Mouse (Mus musculus): Measurements from ENCODE around the gene Srl. TPM values are rescaled to one million over a fixed set of nuclear protein-coding genes. Genes with fewer than 3 reads are reported as not detected.
"Not testable (repeated sequence)": the region's sequence is repeated elsewhere in the genome, so short reads cannot be mapped to it uniquely, and the experiment has no call there.

Gene Srl
- polyA plus RNA-seq, 1 experiment from 2014 or later = 8.8 TPM

GRCm38 (mm10) chr16:4537616-4538358 is 3.8 kb downstream of the Srl start:
- Histone ChIP-seq H3K9me3 (ENCODE audit: control insufficient read depth, low read length) (no peaks in the 10 kb centered on the region), H3K4me2 (no peak overlapping the region), H3K9ac (ENCODE audit: low read depth, low read length) (no peak overlapping the region), H3K27me3 (replicated peaks; ENCODE audit: control insufficient read depth, insufficient read depth, low read length) (no peaks in the 10 kb centered on the region), H3K27ac (ENCODE audit: low read depth, low read length) (no peak overlapping the region), H3K4me3 (ENCODE audit: low read depth, low read length) (no peak overlapping the region), H3K36me3 (ENCODE audit: control insufficient read depth, insufficient read depth, low read length) (no peaks in the 10 kb centered on the region; the same call in 1 of the 2 replicates), H3K4me1 (replicated peaks; ENCODE audit: control insufficient read depth, insufficient read depth, low read length) (no peaks in the 10 kb centered on the region; the same call in 1 of the 2 replicates)
- ATAC-seq (replicated peaks; ENCODE audit: low FRiP score) = no peak
- WGBS = 45% methylated on average over 3 of the region's 3 CpGs
- no peak for DNase-seq (ENCODE audit: low spot score)

- not testable (repeated sequence) for H3K4me3 ChIP-seq (ENCODE audit: low read depth, low read length); H3K9me3 ChIP-seq (ENCODE audit: control insufficient read depth, low read length); H3K27ac ChIP-seq (ENCODE audit: low read depth, low read length); H3K36me3 ChIP-seq (ENCODE audit: control insufficient read depth, insufficient read depth, low read length); ATAC-seq (replicated peaks; ENCODE audit: low FRiP score); H3K9ac ChIP-seq (ENCODE audit: low read depth, low read length); H3K4me2 ChIP-seq; H3K4me1 ChIP-seq (replicated peaks; ENCODE audit: control insufficient read depth, insufficient read depth, low read length); H3K27me3 ChIP-seq (replicated peaks; ENCODE audit: control insufficient read depth, insufficient read depth, low read length); DNase-seq (ENCODE audit: low spot score)
- WGBS = 89% methylated on average over 12 of the region's 12 CpGs
These were observed 14.2 kb downstream of the Srl start for GRCm38 (mm10) chr16:4527373-4527772.

- H3K4me1 ChIP-seq (replicated peaks; ENCODE audit: control insufficient read depth, insufficient read depth, low read length) = 0 out of 2 replicates have a peak, but pooled peaks cover 2% of the 10 kb centered on the region
- H3K27me3 ChIP-seq (replicated peaks; ENCODE audit: control insufficient read depth, insufficient read depth, low read length) = no peaks in the 10 kb centered on the region
- 74% methylated on average over 7 of the region's 7 CpGs for WGBS
- no peak for DNase-seq (ENCODE audit: low spot score)
- H3K9ac ChIP-seq (ENCODE audit: low read depth, low read length) = no peak overlapping the region
- ATAC-seq (replicated peaks; ENCODE audit: low FRiP score) = no peak
- H3K4me3 ChIP-seq (ENCODE audit: low read depth, low read length) = no peak overlapping the region
- no peaks in the 10 kb centered on the region for H3K36me3 ChIP-seq (ENCODE audit: control insufficient read depth, insufficient read depth, low read length)
- no peaks in the 10 kb centered on the region; the same call in 1 of the 2 replicates for H3K9me3 ChIP-seq (ENCODE audit: control insufficient read depth, low read length)
- no peak overlapping the region for H3K27ac ChIP-seq (ENCODE audit: low read depth, low read length)
- no peak overlapping the region for H3K4me2 ChIP-seq
These were observed 18.2 kb downstream of the Srl start for GRCm38 (mm10) chr16:4523313-4524004.

GRCm38 (mm10) chr16:4522879-4523278 is 18.7 kb downstream of the Srl start:
- 65% methylated on average over 8 of the region's 8 CpGs for WGBS
- no peak for ATAC-seq (replicated peaks; ENCODE audit: low FRiP score)
- no peak overlapping the region for H3K27ac ChIP-seq (ENCODE audit: low read depth, low read length)

GRCm38 (mm10) chr16:4521735-4522530 is 19.7 kb downstream of the Srl start:
- Histone ChIP-seq H3K36me3 (ENCODE audit: control insufficient read depth, insufficient read depth, low read length) (no peaks in the 10 kb centered on the region), H3K4me3 (ENCODE audit: low read depth, low read length) (no peak overlapping the region), H3K4me2 (no peak overlapping the region), H3K4me1 (replicated peaks; ENCODE audit: control insufficient read depth, insufficient read depth, low read length) (0 out of 2 replicates have a peak, but pooled peaks cover 2% of the 10 kb centered on the region), H3K27ac (ENCODE audit: low read depth, low read length) (no peak overlapping the region), H3K9ac (ENCODE audit: low read depth, low read length) (no peak overlapping the region), H3K27me3 (replicated peaks; ENCODE audit: control insufficient read depth, insufficient read depth, low read length) (no peaks in the 10 kb centered on the region), H3K9me3 (ENCODE audit: control insufficient read depth, low read length) (no peaks in the 10 kb centered on the region)
- 71% methylated on average over 5 of the region's 5 CpGs for WGBS
- DNase-seq (ENCODE audit: low spot score) (no peak), ATAC-seq (replicated peaks; ENCODE audit: low FRiP score) (no peak)

More at GRCm38 (mm10) chr16:4522879-4523278, 18.7 kb downstream of the Srl start:
- no peak for DNase-seq (ENCODE audit: low spot score)
- H3K27me3 ChIP-seq (replicated peaks; ENCODE audit: control insufficient read depth, insufficient read depth, low read length) = no peaks in the 10 kb centered on the region
- no peaks in the 10 kb centered on the region for H3K36me3 ChIP-seq (ENCODE audit: control insufficient read depth, insufficient read depth, low read length)
- H3K9me3 ChIP-seq (ENCODE audit: control insufficient read depth, low read length) = no peaks in the 10 kb centered on the region; the same call in 1 of the 2 replicates
- H3K4me1 ChIP-seq (replicated peaks; ENCODE audit: control insufficient read depth, insufficient read depth, low read length) = 0 out of 2 replicates have a peak, but pooled peaks cover 2% of the 10 kb centered on the region
- no peak overlapping the region for H3K4me3 ChIP-seq (ENCODE audit: low read depth, low read length)
- H3K9ac ChIP-seq (ENCODE audit: low read depth, low read length) = no peak overlapping the region
- H3K4me2 ChIP-seq = no peak overlapping the region

GRCm38 (mm10) chr16:4521074-4521667 is 20.4 kb downstream of the Srl start:
- 0 out of 2 replicates have a peak, but pooled peaks cover 2% of the 10 kb centered on the region for H3K4me1 ChIP-seq (replicated peaks; ENCODE audit: control insufficient read depth, insufficient read depth, low read length)
- ATAC-seq (replicated peaks; ENCODE audit: low FRiP score) = no peak

GRCm38 (mm10) chr16:4520673-4521072 is 20.9 kb downstream of the Srl start:
- WGBS = 76% methylated on average over 8 of the region's 8 CpGs

More at GRCm38 (mm10) chr16:4521074-4521667, 20.4 kb downstream of the Srl start:
- Histone ChIP-seq H3K27ac (ENCODE audit: low read depth, low read length) (no peak overlapping the region), H3K27me3 (replicated peaks; ENCODE audit: control insufficient read depth, insufficient read depth, low read length) (no peaks in the 10 kb centered on the region), H3K4me3 (ENCODE audit: low read depth, low read length) (no peak overlapping the region), H3K9me3 (ENCODE audit: control insufficient read depth, low read length) (no peaks in the 10 kb centered on the region), H3K36me3 (ENCODE audit: control insufficient read depth, insufficient read depth, low read length) (no peaks in the 10 kb centered on the region), H3K9ac (ENCODE audit: low read depth, low read length) (no peak overlapping the region), H3K4me2 (no peak overlapping the region)
- 64% methylated on average over 4 of the region's 4 CpGs for WGBS
- no peak for DNase-seq (ENCODE audit: low spot score)

GRCm38 (mm10) chr16:4519825-4520224 is 21.8 kb downstream of the Srl start:
- ATAC-seq (replicated peaks; ENCODE audit: low FRiP score) = no peak
- Histone ChIP-seq H3K27me3 (replicated peaks; ENCODE audit: control insufficient read depth, insufficient read depth, low read length) (no peaks in the 10 kb centered on the region), H3K4me3 (ENCODE audit: low read depth, low read length) (no peak overlapping the region), H3K9ac (ENCODE audit: low read depth, low read length) (no peak overlapping the region), H3K9me3 (ENCODE audit: control insufficient read depth, low read length) (no peaks in the 10 kb centered on the region), H3K4me2 (no peak overlapping the region), H3K27ac (ENCODE audit: low read depth, low read length) (no peak overlapping the region), H3K4me1 (replicated peaks; ENCODE audit: control insufficient read depth, insufficient read depth, low read length) (0 out of 2 replicates have a peak, but pooled peaks cover 2% of the 10 kb centered on the region), H3K36me3 (ENCODE audit: control insufficient read depth, insufficient read depth, low read length) (no peaks in the 10 kb centered on the region)
- WGBS = 91% methylated on average over 2 of the region's 2 CpGs
- no peak for DNase-seq (ENCODE audit: low spot score)

More at GRCm38 (mm10) chr16:4520673-4521072, 20.9 kb downstream of the Srl start:
- ATAC-seq (replicated peaks; ENCODE audit: low FRiP score) (no peak), DNase-seq (ENCODE audit: low spot score) (no peak)
- Histone ChIP-seq H3K36me3 (ENCODE audit: control insufficient read depth, insufficient read depth, low read length) (no peaks in the 10 kb centered on the region), H3K4me2 (no peak overlapping the region), H3K4me1 (replicated peaks; ENCODE audit: control insufficient read depth, insufficient read depth, low read length) (0 out of 2 replicates have a peak, but pooled peaks cover 2% of the 10 kb centered on the region), H3K27ac (ENCODE audit: low read depth, low read length) (no peak overlapping the region), H3K9me3 (ENCODE audit: control insufficient read depth, low read length) (no peaks in the 10 kb centered on the region), H3K9ac (ENCODE audit: low read depth, low read length) (no peak overlapping the region), H3K4me3 (ENCODE audit: low read depth, low read length) (no peak overlapping the region), H3K27me3 (replicated peaks; ENCODE audit: control insufficient read depth, insufficient read depth, low read length) (no peaks in the 10 kb centered on the region)

Data from liver, embryonic 11.5 days (tissue).